Mouse (Mus musculus): ENCODE data around the gene Rad23a.

Gene Rad23a

GRCm38 (mm10) chr8:84787523-84788302, 52.8 kb downstream of the Rad23a start:
- DNase-seq (ENCODE audit: low read depth, low spot score): no peak

GRCm38 (mm10) chr8:84786801-84787467, 53.5 kb downstream of the Rad23a start:
- DNase-seq (ENCODE audit: low read depth, low spot score): no peak

- no peak for DNase-seq (ENCODE audit: low read depth, low spot score)
Observed at GRCm38 (mm10) chr8:84785756-84786677, 54.4 kb downstream of the Rad23a start.

- no peak for DNase-seq (ENCODE audit: low read depth, low spot score)
Observed at GRCm38 (mm10) chr8:84785506-84785755, 55.0 kb downstream of the Rad23a start.

GRCm38 (mm10) chr8:84784681-84785505, 55.6 kb downstream of the Rad23a start:
- DNase-seq (ENCODE audit: low read depth, low spot score): no peak

Data from CD4-positive helper T cell, adult 2 months (primary cell).